Mouse (Mus musculus) ovary, adult 2 months (tissue): ENCODE data around the gene Cdk5r2. TPM values are rescaled to one million over a fixed set of nuclear protein-coding genes. Genes with fewer than 3 reads are reported as not detected.

Experiments
- polyA plus RNA-seq: library from polyadenylated mRNA; depleted of rRNA; stranded (reverse); fragments of >200 nt; gene quantifications from 2 replicates; pipeline ENCODE4 v1.2.3, GENCODE M21; 2012; rRNA removed

Gene Cdk5r2
- 0.40 and 1.0 TPM in 2 replicates for polyA plus RNA-seq

GRCm38 (mm10) chr1:74854306-74855056 is at the start of gene Cdk5r2:
Cdk5r2 (plus strand) TSS chr1:74854934.

GRCm38 (mm10) chr1:74885369-74886042 is 30.8 kb downstream of the Cdk5r2 start, which contains the start of gene Fev:
Fev (minus strand) TSS chr1:74885419.

GRCm38 (mm10) chr1:74893134-74893855 is 38.6 kb downstream of the Cdk5r2 start, which contains the start of gene Cryba2:
Cryba2 (minus strand) TSS chr1:74893143.

Other genes with a start within 250 kb of the Cdk5r2 start
- 21.6 and 31.2 TPM in 2 replicates for gene Ttll4, start 193.2 kb upstream of the Cdk5r2 start, polyA plus RNA-seq
- gene Cyp27a1, start 141.4 kb upstream of the Cdk5r2 start, polyA plus RNA-seq: 14.9 and 15.1 TPM in 2 replicates
- gene Prkag3, start 105.7 kb upstream of the Cdk5r2 start, polyA plus RNA-seq: 0.44 and 0.79 TPM in 2 replicates
- gene Wnt6, start 83.0 kb upstream of the Cdk5r2 start, polyA plus RNA-seq: 67.4 and 94.7 TPM in 2 replicates
- gene Wnt10a, start 63.4 kb upstream of the Cdk5r2 start, polyA plus RNA-seq: 2.8 and 4.3 TPM in 2 replicates
- gene Fev, start 30.5 kb downstream of the Cdk5r2 start, polyA plus RNA-seq: not detected in 2 replicates
- not detected in 2 replicates for gene Cryba2, start 38.2 kb downstream of the Cdk5r2 start, polyA plus RNA-seq
- gene Cfap65, start 80.7 kb downstream of the Cdk5r2 start, polyA plus RNA-seq: 17.8 and 21.0 TPM in 2 replicates
- 154 and 177 TPM in 2 replicates for gene Ihh, start 96.7 kb downstream of the Cdk5r2 start, polyA plus RNA-seq